Mouse (Mus musculus) adrenal gland, postnatal 10 days (tissue): ENCODE data around the gene 9830107B12Rik. TPM values are rescaled to one million over a fixed set of nuclear protein-coding genes. Genes with fewer than 3 reads are reported as not detected.
"Not testable (repeated sequence)": the region's sequence is repeated elsewhere in the genome, so short reads cannot be mapped to it uniquely, and the experiment has no call there.

Experiments
- DNase-seq: peaks from one replicate; pipeline ENCODE4 v3.0.0; 2021; ENCODE audit warnings: mixed read lengths
- long read RNA-seq, 2 experiments: library from polyadenylated mRNA; stranded (forward); transcript quantifications; one replicate each; pipeline ENCODE4 v2.0.0; 2021
- total RNA-seq, 2 experiments: library from RNA; stranded (reverse); gene quantifications; 2 replicates each; pipeline ENCODE4 v1.2.3; 2021

9830107B12Rik gene
- total RNA-seq: under 1 TPM; 0.27 to 0.45 TPM
- long read RNA-seq, experiment 1: 0 reads
- long read RNA-seq, experiment 2: 0 reads

DNA sequence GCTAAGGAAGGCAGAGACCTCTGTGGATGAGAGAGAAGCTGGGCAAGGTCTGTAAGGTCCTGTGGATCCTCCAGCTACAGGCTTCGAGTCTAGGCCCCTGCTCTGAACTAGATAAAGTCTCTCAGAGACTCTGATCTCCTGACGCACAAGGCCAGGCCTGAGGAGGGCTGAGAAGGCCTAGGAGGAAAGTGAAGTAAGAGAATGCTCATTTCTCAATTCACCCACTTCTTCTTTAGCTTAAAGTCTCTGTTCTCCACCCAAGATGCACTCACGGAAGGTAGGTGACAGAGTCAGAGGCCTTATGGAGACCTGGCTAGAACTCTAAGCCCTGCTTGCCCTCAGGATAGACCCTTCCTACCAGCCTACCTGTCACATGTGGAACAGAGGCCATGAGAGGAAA is at the start of gene 9830107B12Rik:
9830107B12Rik (minus strand) TSS at position 149 of the 400 bp plus-strand sequence.
- DNase-seq: no peak

DNA sequence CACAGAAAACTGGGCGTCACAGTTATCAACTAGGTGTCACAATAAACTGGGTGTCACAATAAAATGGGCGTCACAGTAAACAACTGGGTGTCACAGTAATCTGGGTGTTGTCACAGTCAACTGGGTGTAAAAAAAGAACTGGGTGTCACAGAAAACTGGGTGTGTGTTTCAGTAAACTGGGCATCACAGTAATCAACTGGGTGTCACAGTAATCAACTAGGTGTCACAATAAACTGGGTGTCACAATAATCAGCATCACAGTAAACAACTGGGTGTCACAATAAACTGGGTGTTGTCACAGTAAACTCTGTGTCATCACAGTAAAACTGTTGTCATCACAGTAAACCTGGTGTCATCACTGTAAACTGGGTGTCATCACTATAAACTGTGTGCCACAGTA is 46.3 kb upstream of the 9830107B12Rik start:
- no peak for DNase-seq

DNA sequence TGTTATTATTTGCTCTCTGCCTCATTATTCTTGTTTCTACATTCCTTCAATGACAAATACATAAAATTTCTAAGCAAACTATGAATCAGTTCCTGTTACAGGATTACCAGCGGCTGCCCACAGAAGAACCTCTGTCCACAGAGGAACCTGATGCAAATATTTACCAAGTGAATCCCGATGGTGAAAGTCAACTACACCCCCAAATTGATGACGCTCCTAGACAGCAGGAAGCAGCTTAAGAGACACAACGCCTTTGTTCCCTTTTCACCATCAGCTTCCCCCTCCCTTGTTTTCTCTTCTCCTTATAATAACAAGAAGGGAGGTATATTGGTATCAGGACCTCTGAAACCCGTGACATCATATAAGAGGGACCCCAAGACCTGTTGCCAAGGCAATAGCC is 39.2 kb upstream of the 9830107B12Rik start:
- DNase-seq: no peak

DNA sequence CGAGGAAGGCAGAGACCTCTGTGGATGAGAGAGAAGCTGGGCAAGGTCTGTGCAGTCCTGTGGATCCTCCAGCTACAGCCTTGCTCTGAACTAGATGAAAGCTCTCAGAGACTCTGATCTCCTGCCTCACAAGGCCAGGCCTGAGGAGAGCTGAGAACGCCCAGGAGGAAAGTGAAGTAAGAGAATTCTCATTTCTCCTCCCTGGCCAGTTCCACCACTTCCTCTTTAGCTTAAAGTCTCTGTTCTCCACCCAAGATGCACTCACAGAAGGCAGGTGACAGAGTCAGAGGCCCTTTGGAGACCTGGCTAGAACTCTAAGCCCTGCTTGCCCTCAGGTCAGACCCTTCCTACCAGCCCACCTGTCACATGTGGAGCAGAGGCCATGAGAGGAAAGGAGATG is 21.0 kb upstream of the 9830107B12Rik start, which contains the start of gene A530064D06Rik:
A530064D06Rik (minus strand) TSS at position 173 of the 400 bp plus-strand sequence.
- DNase-seq: not testable (repeated sequence)

DNA sequence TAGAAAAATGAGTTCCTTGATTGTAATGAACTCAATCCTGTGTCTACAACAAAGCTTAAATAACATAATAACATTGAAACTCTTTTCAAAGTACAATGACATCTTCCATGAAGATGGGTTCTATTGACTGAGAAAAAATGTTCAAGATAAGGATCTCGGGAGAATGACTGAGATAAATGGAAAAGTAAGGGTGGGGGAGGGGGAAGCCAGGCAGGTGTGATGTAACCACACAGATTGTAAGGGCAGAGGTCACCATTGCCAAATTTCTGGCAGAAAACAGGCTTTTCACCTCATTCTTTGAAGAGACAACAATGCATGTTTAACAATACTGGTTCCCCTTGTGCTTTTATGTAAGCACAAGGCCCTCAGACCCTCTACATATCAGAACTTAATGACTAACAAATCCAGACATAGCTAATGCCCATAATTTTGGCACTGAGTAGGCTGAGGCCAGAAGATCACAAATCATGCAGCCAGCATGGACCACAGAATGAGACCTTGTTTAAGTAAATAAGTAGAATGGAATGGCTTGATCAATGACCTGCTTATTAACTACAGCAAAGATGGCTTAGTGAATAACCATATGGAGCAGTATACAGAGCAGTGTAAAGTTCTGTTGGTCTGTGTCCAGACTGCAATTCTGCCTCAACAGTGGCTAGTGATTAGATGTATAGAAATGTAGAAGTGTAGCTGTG is 11.5 kb upstream of the 9830107B12Rik start:
- DNase-seq: no peak

DNA sequence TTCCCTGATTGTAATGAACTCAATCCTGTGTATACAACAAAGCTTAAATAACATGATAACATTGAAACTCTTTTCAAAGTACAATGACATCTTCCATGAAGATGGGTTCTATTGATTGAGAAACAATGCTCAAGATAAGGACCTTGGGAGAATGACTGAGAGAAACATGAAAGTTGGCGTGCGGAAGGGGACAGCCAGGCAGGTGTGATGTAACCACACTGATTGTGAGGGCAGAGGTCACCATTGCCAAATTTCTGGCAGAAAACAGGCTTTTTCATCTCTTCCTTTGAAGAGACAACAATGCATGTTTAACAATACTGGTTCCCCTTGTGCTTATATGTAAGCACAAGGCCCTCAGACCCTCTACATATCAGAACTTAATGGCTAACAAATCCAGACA is 13.3 kb downstream of the 9830107B12Rik start:
- DNase-seq: no peak

DNA sequence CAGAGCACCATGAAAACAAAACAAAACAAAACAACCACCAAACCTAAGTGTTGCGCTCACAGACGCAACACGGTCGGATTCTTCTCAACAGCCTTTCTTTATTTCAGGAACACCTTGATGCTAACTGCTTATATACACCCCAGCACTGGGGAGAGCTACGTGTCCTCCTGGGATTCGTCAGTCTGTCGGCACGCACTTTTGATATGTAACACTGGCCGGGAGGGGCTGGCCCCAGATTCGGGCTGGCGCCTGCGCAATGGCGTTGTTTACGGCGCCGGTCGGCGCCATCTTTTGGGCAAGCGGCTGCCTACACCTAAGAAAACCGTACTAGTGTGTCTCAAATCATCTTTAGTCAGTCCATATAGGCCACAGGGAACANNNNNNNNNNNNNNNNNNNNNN is 25.6 kb downstream of the 9830107B12Rik start:
- DNase-seq: no peak

DNA sequence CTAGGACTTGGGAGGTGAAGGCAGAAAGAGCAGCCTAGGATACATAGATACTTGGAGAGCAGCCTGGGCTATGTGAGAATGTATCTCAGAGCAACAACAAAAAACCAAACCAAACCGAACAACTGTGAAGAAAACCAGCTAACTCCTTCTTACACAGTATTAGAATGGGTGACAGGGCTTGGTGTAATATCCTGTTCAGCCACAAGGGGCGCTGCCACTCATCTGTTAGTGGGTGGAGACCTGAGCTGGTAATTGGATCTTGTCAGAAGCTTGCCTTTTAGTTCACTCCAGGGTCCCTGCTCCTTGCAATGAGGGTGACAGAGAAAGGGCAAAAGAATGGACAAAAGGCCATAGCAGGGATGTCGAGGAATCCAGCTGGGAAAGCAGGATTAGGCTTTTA is 26.4 kb downstream of the 9830107B12Rik start:
- DNase-seq: peak; percentile 86

DNA sequence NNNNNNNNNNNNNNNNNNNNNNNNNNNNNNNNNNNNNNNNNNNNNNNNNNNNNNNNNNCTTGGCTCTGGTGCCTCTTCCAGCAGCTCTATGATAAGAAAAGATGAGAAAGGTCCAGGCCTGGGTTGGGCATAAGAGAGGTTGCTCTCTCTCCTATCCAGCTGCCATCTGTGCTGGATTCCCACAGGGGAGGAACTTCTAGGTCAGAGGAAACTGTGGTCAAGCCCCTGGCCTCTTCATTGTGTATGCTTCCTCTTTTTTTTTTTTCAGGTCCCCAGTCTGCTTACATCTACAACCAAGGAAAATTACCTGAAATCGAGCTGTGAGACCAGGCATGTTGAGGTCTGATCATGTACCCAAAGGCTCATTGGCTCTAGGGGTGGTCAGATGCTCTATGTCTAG is 27.5 kb downstream of the 9830107B12Rik start:
- no peak for DNase-seq

DNA sequence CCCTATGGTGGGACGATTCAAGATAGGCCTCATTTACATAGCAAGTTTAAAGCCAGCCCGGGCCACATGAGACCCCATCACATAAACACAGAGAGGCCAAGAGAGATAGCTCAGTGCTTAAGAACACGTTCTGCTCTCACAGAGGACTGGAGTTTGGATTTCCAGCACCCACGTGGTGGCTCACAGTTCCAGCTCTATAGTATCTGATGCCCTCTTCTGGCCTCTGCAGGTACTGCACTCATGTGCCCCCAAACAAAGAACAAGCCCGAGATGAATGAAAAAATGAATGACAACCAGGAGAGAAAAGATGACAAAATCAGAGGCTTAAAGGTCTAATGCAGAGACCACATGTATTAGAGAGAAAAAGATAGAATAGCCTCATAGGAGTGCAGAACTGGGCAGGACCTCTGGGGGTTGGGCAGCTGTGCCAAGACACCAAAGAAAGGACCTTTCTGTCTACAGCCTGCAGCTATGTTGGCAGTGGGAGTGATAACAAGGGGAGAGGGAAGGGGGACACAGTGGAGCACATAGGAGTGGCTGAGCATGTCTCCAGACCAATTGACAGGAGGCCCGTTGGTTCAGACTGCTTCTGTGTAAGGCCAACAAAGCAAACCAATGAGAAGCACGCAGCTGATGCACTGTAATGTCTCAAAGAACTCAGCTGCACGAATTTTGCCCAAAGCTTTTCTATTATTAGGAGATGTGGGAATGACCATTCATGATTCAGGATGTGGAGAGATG is 35.4 kb downstream of the 9830107B12Rik start:
- peak; percentile 60 for DNase-seq

DNA sequence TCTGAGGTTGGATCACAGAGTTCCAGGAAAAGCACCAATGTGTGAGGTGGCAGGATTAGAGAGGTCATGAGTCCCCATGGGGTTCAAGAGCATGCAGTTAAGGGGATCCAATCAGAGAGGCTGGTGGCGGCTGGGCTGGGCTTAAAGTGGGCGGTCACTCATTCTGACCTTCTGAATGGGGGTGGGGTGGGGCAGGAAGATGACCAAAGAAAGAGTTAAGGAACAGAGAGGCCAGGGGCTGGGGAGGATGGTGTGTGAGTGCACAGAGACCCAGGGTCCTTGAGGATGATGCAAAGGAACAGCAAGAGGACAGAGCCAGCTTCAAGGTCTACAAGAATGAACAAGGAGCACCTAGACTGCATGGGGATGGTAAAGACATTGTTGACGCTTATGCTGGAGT is 37.5 kb downstream of the 9830107B12Rik start:
- no peak for DNase-seq

DNA sequence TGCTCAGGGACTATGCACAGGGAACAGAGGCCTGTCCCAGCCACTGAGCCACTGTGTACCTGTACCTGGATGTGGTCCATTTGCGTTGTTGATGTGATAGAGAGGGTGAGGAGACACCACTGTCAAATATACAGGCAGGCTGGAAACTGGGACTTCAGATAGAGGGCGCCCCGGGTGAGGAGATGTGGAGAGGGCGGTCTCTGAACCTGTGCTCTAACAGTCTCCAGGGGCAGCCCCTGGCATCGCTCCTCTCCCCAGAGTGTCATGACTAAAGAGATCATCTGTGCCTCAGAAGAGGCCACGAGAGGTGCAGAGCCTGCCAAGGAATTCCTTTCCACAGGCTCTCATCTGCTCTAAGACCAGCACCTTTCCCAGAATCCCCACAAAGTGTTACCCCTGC is 38.2 kb downstream of the 9830107B12Rik start:
- DNase-seq: peak; percentile 7

DNA sequence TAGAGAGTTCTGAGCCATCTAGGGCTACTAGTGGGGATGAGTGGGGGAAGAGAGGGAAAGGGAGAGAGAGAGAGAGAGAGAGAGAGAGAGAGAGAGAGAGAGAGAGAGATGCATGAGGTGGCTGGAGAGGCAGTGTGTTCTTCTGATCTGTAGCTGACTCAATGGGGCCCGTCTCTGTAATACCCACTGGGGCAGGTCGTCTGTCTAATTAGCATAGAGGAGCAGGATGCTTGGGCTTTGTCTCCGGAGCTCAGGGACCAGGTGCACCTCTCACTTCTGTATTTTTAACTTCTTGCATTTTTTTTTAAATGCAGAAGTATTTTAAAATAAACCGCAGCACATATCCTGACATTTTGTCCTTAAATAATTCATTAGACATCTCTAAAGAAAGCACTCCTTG is 38.7 kb downstream of the 9830107B12Rik start:
- no peak for DNase-seq

DNA sequence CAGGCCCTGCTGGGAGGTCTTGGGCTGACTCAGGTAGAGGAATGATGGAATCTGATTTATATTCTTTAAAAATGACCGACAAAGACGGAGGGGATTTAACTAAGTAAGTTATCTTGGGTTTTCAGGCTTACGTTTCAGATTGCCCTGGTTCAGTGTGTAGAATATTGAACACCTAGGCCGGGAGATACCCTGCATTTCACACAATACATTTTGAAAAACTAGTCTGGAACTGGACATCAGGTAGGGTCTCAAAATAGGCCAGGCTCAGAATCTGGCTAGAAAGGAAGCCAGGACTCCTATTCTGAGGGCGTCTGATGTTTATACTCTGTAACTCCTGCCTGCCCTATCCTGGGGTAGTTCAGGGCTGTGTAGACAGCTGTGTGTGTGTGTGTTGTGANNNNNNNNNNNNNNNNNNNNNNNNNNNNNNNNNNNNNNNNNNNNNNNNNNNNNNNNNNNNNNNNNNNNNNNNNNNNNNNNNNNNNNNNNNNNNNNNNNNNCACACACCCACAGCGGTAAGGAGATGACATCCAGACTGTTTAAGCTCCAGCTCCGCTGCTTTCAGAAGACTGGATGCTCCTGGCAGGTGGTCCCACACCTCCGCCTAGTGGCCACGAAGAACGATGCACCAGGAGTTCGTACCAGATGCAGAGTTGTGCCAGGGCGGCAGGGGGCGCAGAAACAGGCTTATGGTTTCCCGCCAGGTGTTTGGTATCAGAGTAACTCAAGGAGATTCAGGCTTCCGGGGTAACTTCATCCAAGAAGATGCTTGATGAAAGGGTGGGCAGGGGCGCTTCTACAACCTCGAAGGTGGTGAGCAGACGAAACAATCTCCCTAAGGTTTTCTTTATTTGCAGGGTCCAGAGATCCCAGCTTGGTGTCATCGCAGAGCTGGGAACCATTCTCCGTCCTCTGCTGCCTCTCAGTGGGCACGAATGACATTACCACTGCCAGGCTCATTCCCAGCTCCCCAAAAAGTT is 45.3 kb downstream of the 9830107B12Rik start:
- peak; percentile 88 for DNase-seq

DNA sequence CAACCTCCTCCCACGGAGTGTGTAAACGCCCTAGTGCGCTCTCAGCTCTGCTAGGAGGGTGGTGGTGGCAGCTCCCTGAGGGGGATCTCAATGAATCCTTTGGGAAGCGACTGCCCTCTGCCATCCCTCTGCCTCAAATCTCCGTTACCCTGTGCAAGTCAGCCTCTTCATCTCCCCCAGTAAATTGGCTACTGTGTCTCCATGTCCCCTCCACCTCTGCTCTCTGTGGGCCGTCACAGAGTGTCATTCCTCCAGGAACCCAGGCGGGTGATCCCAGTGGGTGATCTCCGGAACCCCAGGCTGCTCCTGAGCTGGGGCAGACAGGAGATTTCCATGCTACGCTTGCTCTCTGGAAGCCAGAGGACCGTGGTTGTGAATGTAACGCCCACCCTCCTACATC is 46.8 kb downstream of the 9830107B12Rik start:
- DNase-seq: no peak

DNA sequence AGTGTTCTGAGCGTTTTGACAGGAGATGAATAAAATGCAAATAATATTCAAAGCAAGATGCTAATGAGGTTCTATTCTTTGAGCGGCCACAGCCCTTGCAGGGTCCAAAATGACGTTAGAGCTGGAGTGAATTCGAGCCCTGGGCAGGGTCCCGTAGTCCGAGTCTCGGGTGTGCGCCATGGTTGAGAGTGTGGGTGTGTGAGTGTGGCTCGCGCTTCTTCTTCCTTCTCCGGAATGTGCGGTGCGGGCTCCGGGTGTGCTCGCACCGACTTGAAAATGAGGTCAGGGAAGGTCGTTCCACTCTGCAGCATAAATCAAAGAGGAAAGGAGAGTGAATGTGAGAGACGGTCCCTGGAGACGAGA is 47.6 kb downstream of the 9830107B12Rik start:
- DNase-seq: no peak

DNA sequence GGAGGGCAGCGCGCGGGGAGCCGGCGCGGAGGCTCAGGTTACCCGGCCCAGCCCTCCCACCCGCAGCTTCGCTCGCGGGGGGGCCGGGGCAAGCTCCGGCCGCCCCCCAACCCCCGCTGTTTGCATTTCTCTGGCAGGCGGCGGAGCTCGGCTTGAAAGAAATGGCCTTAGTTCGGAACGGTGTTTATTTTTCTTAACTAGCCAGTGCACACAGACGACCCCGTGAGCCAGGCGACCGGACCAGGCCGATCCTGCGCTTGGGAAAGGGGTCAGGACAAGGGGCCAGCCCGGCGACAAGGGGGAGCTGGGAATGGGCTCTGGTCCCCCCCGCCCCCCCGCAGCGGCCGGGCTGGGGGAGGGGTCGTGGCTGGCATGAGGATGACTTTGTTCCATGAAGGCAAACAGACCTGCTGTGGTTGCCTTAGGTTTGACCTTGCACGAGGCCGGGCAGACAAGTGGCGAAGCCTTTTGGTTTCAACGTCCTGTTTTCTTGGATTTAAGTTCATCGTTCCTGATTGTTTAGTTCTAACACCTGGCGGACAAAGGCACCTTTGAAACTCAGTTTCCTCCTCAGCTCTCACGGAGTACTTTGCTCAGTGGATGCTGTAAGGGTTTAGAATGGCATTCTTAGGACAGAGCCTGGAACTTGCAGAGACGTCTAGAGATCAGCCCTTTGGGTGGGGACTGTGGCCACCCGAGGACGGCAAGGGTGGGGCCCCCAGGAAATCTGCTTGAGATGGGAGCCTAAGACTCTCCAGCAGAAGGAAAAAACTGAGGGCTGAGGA is 48.1 kb downstream of the 9830107B12Rik start:
- DNase-seq: no peak

DNA sequence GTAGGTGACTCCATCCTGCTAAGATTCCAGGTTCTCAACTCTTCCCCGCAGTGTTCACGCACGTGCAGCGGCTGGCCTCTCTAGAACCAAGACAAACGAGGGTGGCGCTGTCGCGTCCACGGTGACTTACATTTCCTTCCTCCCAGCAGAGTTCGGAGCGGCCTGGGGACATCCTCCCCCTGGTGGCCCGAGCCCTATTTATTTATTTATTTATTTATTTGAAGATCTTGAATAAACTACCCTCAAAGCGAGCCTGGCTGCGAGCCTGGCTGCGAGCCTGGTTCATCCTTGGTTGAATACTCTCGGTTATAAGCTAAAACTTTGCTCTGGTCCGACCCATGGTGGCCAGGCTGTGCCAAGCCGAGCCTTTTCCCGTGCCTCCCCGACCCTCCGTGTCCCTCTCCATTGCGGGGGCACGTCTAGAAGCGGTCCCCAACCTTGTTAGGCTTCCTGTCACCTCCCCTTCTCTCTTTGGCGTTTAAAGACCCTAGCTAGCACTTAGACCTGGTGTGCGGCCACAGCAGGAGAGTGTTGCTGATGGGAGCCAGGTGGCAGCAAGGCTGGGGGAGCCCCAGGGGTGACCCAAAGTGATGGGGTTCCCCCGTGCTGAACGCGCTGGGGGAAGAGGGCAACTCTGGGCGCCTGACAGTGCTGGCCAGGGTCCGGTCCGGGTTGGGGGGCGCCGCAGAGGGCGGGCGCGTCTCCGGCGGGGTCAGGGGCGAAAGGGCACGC is 48.9 kb downstream of the 9830107B12Rik start:
- peak; percentile 43 for DNase-seq

DNA sequence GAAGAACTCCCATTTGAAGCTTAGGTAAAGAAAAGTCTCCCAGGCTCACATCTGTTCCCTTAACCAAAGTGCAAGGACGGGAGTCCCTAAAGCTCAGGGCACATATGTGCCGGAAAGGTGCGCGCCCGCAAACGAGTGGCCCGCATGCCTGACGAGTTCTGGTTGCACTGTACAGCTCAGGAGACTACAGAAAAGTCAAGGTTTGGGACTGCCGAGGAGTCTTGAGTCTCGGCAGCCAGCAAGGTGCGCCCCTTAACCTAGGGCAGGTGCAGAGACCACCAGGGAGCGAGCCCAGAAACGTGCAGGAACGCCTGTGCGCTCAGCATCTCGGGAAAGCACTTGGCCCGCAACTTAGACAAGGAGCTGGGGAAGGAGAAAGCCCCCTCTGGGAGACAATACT is 49.7 kb downstream of the 9830107B12Rik start:
- DNase-seq: peak; percentile 7

DNA sequence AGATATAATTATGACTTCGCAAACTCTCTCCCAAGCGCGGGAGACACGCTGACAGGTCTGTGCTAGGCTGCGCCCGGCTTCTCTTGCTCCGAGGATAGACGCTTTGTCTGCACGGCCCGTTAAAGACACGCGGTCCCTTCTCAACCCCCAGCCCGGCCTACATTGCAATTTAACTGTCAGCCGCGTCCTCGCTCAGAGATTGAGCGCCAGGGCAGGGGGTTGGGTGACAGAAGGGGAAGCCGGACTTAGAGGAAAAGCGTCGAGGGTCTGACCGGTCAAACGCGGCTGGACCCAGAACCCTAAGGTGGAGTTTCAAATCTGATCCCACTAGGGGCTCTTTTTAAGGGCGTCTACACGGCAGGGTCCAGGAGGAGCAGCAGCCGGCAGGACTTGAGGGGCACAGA is 50.3 kb downstream of the 9830107B12Rik start:
- DNase-seq: peak; percentile 22
